Mouse (Mus musculus): ENCODE results near the gene Duox1. TPM values are rescaled to one million over a fixed set of nuclear protein-coding genes. Genes with fewer than 3 reads are reported as not detected.

Gene Duox1
- total and polyA plus RNA-seq, 2 experiments from 2014 or later, result 0.10 to 0.14 TPM

DNA sequence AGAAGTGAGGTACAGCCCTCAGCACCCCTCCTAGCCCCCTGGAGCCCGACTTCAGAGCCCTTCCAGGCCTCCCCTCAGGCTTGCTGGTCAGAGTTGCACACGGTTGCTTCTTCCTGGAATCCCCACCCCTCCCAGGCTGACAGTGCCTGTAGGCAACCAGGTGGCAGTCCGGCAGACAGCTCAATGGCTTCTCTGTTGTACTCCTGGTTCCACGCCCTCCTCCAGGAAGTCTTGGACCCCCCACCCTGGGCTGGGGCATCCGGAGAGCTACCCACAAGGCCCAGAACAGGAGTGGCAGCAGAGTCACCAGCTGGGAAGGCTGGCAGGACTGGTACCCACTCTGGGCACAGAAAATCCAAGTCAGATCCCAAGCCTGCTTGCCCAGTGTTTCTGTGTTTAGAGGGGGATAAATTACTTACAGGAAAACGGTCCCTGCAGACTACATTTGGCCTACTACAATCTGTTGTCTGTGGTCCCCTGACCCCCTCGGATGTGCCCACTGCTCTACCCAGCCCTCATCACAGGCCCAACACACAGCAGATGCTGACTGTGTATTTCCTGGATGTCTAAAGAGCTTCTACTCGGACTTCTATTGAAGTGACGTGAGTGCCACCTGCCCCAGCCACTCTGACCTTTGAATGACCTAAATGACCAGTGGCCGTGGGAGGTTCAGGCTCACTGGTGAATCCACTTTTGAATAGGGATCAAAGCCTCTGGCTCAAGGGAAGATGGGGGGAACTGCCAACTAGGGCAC, 46.6 kb downstream of the Duox1 start:
- DNase-seq (ENCODE audit: low spot score) (no peak), ATAC-seq (no peak)
- Histone ChIP-seq H3K9ac (replicated peaks; ENCODE audit: low read length) (no peak overlapping the region), H3K36me3 (ENCODE audit: insufficient read depth, low read length) (peaks cover 9% of the 10 kb centered on the region; the same call in 1 of the 2 replicates), H3K27me3 (ENCODE audit: insufficient read depth, low read length) (no peaks in the 10 kb centered on the region), H3K27ac (peak overlapping the region; percentile 45; the same call in 1 of the 2 replicates), H3K4me2 (ENCODE audit: low read depth, low read length) (no peak overlapping the region), H3K9me3 (ENCODE audit: low read length) (no peaks in the 10 kb centered on the region), H3K4me3 (ENCODE audit: low read length) (no peak overlapping the region), H3K4me1 (ENCODE audit: insufficient read depth, low read length) (peaks cover 14% of the 10 kb centered on the region)
- TF ChIP-seq CTCF (IDR thresholded peaks at IDR 0.05; ENCODE audit: low read depth), result no peak
- 55% methylated on average over 10 of the region's 10 CpGs for WGBS

- 72% methylated on average over 13 of the region's 13 CpGs for WGBS
- H3K27ac ChIP-seq, result peak overlapping the region; percentile 45; the same call in 1 of the 2 replicates
- peaks cover 3% of the 10 kb centered on the region; the same call in 1 of the 2 replicates for H3K36me3 ChIP-seq (ENCODE audit: insufficient read depth, low read length)
- no peak overlapping the region for H3K4me2 ChIP-seq (ENCODE audit: low read depth, low read length)
- no peak overlapping the region for H3K4me3 ChIP-seq (ENCODE audit: low read length)
- H3K27me3 ChIP-seq (ENCODE audit: insufficient read depth, low read length), result no peaks in the 10 kb centered on the region
- ATAC-seq (no peak), DNase-seq (ENCODE audit: low spot score) (no peak)
- no peaks in the 10 kb centered on the region for H3K9me3 ChIP-seq (ENCODE audit: low read length)
- peak; percentile 38; the same call in 1 of the 2 replicates for TF ChIP-seq CTCF (IDR thresholded peaks at IDR 0.05; ENCODE audit: low read depth)
- H3K4me1 ChIP-seq (ENCODE audit: insufficient read depth, low read length), result peaks cover 16% of the 10 kb centered on the region
- no peak overlapping the region for H3K9ac ChIP-seq (replicated peaks; ENCODE audit: low read length)
These were observed 47.4 kb downstream of the Duox1 start for GRCm38 (mm10) chr2:122362622-122363523.

- ATAC-seq, result no peak
These were observed 49.0 kb downstream of the Duox1 start for GRCm38 (mm10) chr2:122364352-122364944.

GRCm38 (mm10) chr2:122365244-122365866, 49.9 kb downstream of the Duox1 start:
- DNase-seq (ENCODE audit: low spot score), result no peak
- peak; percentile 38 for TF ChIP-seq CTCF (IDR thresholded peaks at IDR 0.05; ENCODE audit: low read depth)
- 81% methylated on average over 10 of the region's 10 CpGs for WGBS
- no peak overlapping the region for H3K4me3 ChIP-seq (ENCODE audit: low read length)
- no peak overlapping the region for H3K9ac ChIP-seq (replicated peaks; ENCODE audit: low read length)
- no peaks in the 10 kb centered on the region; the same call in 1 of the 2 replicates for H3K36me3 ChIP-seq (ENCODE audit: insufficient read depth, low read length)
- H3K27ac ChIP-seq, result peak overlapping the region; percentile 78; the same call in 1 of the 2 replicates
- H3K4me1 ChIP-seq (ENCODE audit: insufficient read depth, low read length), result peaks cover 16% of the 10 kb centered on the region
- ATAC-seq, result no peak
- no peaks in the 10 kb centered on the region for H3K9me3 ChIP-seq (ENCODE audit: low read length)
- H3K27me3 ChIP-seq (ENCODE audit: insufficient read depth, low read length), result no peaks in the 10 kb centered on the region
- H3K4me2 ChIP-seq (ENCODE audit: low read depth, low read length), result peak overlapping the region; percentile 90

More at GRCm38 (mm10) chr2:122364352-122364944, 49.0 kb downstream of the Duox1 start:
- Histone ChIP-seq H3K4me3 (ENCODE audit: low read length) (no peak overlapping the region), H3K4me1 (ENCODE audit: insufficient read depth, low read length) (peaks cover 16% of the 10 kb centered on the region), H3K9me3 (ENCODE audit: low read length) (no peaks in the 10 kb centered on the region), H3K27ac (no peak overlapping the region), H3K36me3 (ENCODE audit: insufficient read depth, low read length) (no peaks in the 10 kb centered on the region; the same call in 1 of the 2 replicates), H3K27me3 (ENCODE audit: insufficient read depth, low read length) (no peaks in the 10 kb centered on the region), H3K9ac (replicated peaks; ENCODE audit: low read length) (no peak overlapping the region), H3K4me2 (ENCODE audit: low read depth, low read length) (no peak overlapping the region)
- WGBS, result 86% methylated on average over 3 of the region's 3 CpGs
- no peak for DNase-seq (ENCODE audit: low spot score)
- no peak for TF ChIP-seq CTCF (IDR thresholded peaks at IDR 0.05; ENCODE audit: low read depth)

DNA sequence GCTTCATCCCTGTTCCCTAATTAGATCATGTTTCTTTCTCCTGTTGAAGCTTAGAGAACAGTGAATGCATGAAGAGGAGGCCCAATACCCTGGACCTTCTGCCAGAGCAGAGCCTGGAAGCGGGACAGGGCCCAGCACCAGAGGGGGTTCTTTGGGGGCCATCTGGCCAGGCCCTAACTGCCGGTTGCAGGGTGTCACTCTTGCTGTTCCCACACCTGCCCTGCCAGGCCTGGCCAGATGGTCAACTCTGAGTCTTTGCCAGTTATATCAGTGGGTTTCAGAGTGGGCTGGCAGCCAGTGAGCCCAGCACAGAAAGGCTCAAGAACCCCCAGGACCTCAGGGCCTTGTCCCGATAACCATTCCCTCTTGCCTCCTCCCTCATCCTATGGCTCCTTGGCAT, 50.6 kb downstream of the Duox1 start:
- Histone ChIP-seq H3K9ac (replicated peaks; ENCODE audit: low read length) (peak overlapping the region; percentile 31; the same call in 1 of the 2 replicates), H3K4me2 (ENCODE audit: low read depth, low read length) (peak overlapping the region; percentile 90), H3K4me3 (ENCODE audit: low read length) (peak overlapping the region; percentile 87; the same call in 1 of the 2 replicates), H3K36me3 (ENCODE audit: insufficient read depth, low read length) (no peaks in the 10 kb centered on the region; the same call in 1 of the 2 replicates), H3K27me3 (ENCODE audit: insufficient read depth, low read length) (no peaks in the 10 kb centered on the region), H3K4me1 (ENCODE audit: insufficient read depth, low read length) (peaks cover 16% of the 10 kb centered on the region), H3K27ac (peak overlapping the region; percentile 78), H3K9me3 (ENCODE audit: low read length) (no peaks in the 10 kb centered on the region)
- WGBS, result 25% methylated on average over 3 of the region's 3 CpGs
- ATAC-seq (peak; percentile 8; the same call in 1 of the 2 replicates), DNase-seq (ENCODE audit: low spot score) (peak; percentile 76)
- no peak for TF ChIP-seq CTCF (IDR thresholded peaks at IDR 0.05; ENCODE audit: low read depth)

DNA sequence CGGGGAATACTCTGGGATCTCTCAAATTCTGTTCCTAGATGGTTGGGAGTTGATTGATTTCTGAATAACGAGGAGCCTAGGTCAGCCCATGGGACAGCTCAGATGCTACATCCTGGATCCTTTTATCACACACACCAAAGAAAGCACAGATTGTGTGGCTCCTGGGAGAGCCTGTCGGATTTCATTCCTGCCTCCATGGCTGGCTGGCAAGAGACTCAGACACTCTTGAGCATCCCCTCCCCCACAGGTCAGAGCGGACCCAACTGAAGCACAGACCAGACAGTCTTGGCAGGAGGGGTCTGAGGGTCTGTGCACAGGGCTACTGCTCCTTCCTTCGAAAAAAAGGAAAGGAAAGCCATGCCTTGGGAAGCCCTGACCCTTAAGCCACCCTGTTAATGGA, 51.2 kb downstream of the Duox1 start:
- Histone ChIP-seq H3K27ac (peak overlapping the region; percentile 78), H3K4me2 (ENCODE audit: low read depth, low read length) (peak overlapping the region; percentile 90), H3K36me3 (ENCODE audit: insufficient read depth, low read length) (no peaks in the 10 kb centered on the region; the same call in 1 of the 2 replicates), H3K4me1 (ENCODE audit: insufficient read depth, low read length) (peaks cover 16% of the 10 kb centered on the region), H3K27me3 (ENCODE audit: insufficient read depth, low read length) (no peaks in the 10 kb centered on the region), H3K9ac (replicated peaks; ENCODE audit: low read length) (peak overlapping the region; percentile 31; the same call in 1 of the 2 replicates), H3K4me3 (ENCODE audit: low read length) (peak overlapping the region; percentile 87), H3K9me3 (ENCODE audit: low read length) (no peaks in the 10 kb centered on the region)
- peak; percentile 62 for DNase-seq (ENCODE audit: low spot score)
- no peak for TF ChIP-seq CTCF (IDR thresholded peaks at IDR 0.05; ENCODE audit: low read depth)
- no peak for ATAC-seq
- WGBS, result 17% methylated on average over 5 of the region's 5 CpGs
